Mouse (Mus musculus): ENCODE results near the gene Ece2. TPM values are rescaled to one million over a fixed set of nuclear protein-coding genes. Genes with fewer than 3 reads are reported as not detected.
A peak's percentile ranks its signal among the peaks of the same experiment; 100 is the strongest.
"Not testable (repeated sequence)": the region's sequence is repeated elsewhere in the genome, so short reads cannot be mapped to it uniquely, and the experiment has no call there.

The Ece2 gene
- total RNA-seq, 2 experiments from 2014 or later, result not detected

- peak; percentile 83 for ATAC-seq (replicated peaks; ENCODE audit: low FRiP score, poor library complexity, severe bottlenecking)
Observed at GRCm38 (mm10) chr16:20621191-20621990, 8.2 kb upstream of the Ece2 start, which contains the start of gene Camk2n2. TSS of gene Camk2n2 (minus strand) at chr16:20621287.

- ATAC-seq (replicated peaks; ENCODE audit: low FRiP score, poor library complexity, severe bottlenecking), result no peak
Observed at GRCm38 (mm10) chr16:20621991-20622685, 7.5 kb upstream of the Ece2 start.

GRCm38 (mm10) chr16:20623211-20623610, 6.4 kb upstream of the Ece2 start:
- ATAC-seq (replicated peaks; ENCODE audit: low FRiP score, poor library complexity, severe bottlenecking), result no peak

- no peak for ATAC-seq (replicated peaks; ENCODE audit: low FRiP score, poor library complexity, severe bottlenecking)
Observed at GRCm38 (mm10) chr16:20628871-20629391, 697 bp upstream of the Ece2 start.

- ATAC-seq (replicated peaks; ENCODE audit: low FRiP score, poor library complexity, severe bottlenecking), result no peak
Observed at GRCm38 (mm10) chr16:20637410-20637809, 7.8 kb downstream of the Ece2 start.

GRCm38 (mm10) chr16:20638367-20638766, 8.7 kb downstream of the Ece2 start:
- ATAC-seq (replicated peaks; ENCODE audit: low FRiP score, poor library complexity, severe bottlenecking), result no peak

GRCm38 (mm10) chr16:20642161-20642560, 12.5 kb downstream of the Ece2 start:
- ATAC-seq (replicated peaks; ENCODE audit: low FRiP score, poor library complexity, severe bottlenecking), result no peak

GRCm38 (mm10) chr16:20643911-20644310, 14.3 kb downstream of the Ece2 start:
- ATAC-seq (replicated peaks; ENCODE audit: low FRiP score, poor library complexity, severe bottlenecking), result no peak

GRCm38 (mm10) chr16:20651076-20651946, 21.7 kb downstream of the Ece2 start, which contains the start of gene Psmd2:
TSS of gene Psmd2 (plus strand) at chr16:20651652.
- ATAC-seq (replicated peaks; ENCODE audit: low FRiP score, poor library complexity, severe bottlenecking), result peak; percentile 99

- peak; percentile 36 for ATAC-seq (replicated peaks; ENCODE audit: low FRiP score, poor library complexity, severe bottlenecking)
Observed at GRCm38 (mm10) chr16:20651947-20652310, 22.3 kb downstream of the Ece2 start.

- ATAC-seq (replicated peaks; ENCODE audit: low FRiP score, poor library complexity, severe bottlenecking), result no peak
Observed at GRCm38 (mm10) chr16:20653315-20653714, 23.7 kb downstream of the Ece2 start.

- no peak for ATAC-seq (replicated peaks; ENCODE audit: low FRiP score, poor library complexity, severe bottlenecking)
Observed at GRCm38 (mm10) chr16:20657661-20658060, 28.0 kb downstream of the Ece2 start.

- ATAC-seq (replicated peaks; ENCODE audit: low FRiP score, poor library complexity, severe bottlenecking), result not testable (repeated sequence)
Observed at GRCm38 (mm10) chr16:20668013-20668412, 38.4 kb downstream of the Ece2 start, which contains the start of gene Eif4g1. TSS of gene Eif4g1 (plus strand) at chr16:20668313.

- no peak for ATAC-seq (replicated peaks; ENCODE audit: low FRiP score, poor library complexity, severe bottlenecking)
Observed at GRCm38 (mm10) chr16:20670291-20670690, 40.7 kb downstream of the Ece2 start.

- ATAC-seq (replicated peaks; ENCODE audit: low FRiP score, poor library complexity, severe bottlenecking), result no peak
Observed at GRCm38 (mm10) chr16:20671886-20672285, 42.3 kb downstream of the Ece2 start.

- peak; percentile 79 for ATAC-seq (replicated peaks; ENCODE audit: low FRiP score, poor library complexity, severe bottlenecking)
Observed at GRCm38 (mm10) chr16:20672500-20672902, 42.9 kb downstream of the Ece2 start.

GRCm38 (mm10) chr16:20672965-20673705, 43.5 kb downstream of the Ece2 start:
- peak; percentile 37 for ATAC-seq (replicated peaks; ENCODE audit: low FRiP score, poor library complexity, severe bottlenecking)

- ATAC-seq (replicated peaks; ENCODE audit: low FRiP score, poor library complexity, severe bottlenecking), result peak; percentile 58
Observed at GRCm38 (mm10) chr16:20673706-20674303, 44.2 kb downstream of the Ece2 start.

- ATAC-seq (replicated peaks; ENCODE audit: low FRiP score, poor library complexity, severe bottlenecking), result no peak
Observed at GRCm38 (mm10) chr16:20675213-20675612, 45.6 kb downstream of the Ece2 start.

Measured in erythroid progenitor cell, adult 5-6 weeks (primary cell).